Mouse (Mus musculus) spleen, postnatal 4 days (tissue): Measurements from ENCODE around the gene Cep44.
A peak's percentile ranks its signal among the peaks of the same experiment; 100 is the strongest.

Experiments used
- DNase-seq, 2 experiments: peaks; one replicate each; pipeline ENCODE4 v3.0.0; 2022; ENCODE audit warnings: low spot score in 2 of 2

The Cep44 gene

GRCm38 (mm10) chr8:56550558-56551360 lies at the start of gene Cep44, which contains the start of gene Fbxo8:
Gene Cep44 (minus strand): TSS chr8:56551047.
Gene Fbxo8 (plus strand): TSS chr8:56551090.
- peak; percentile 77 to 87 for DNase-seq

GRCm38 (mm10) chr8:56591502-56591901 lies 40.7 kb upstream of the Cep44 start:
- no peak for DNase-seq

GRCm38 (mm10) chr8:56591084-56591483 lies 40.2 kb upstream of the Cep44 start:
- DNase-seq, result no peak

GRCm38 (mm10) chr8:56589004-56589403 lies 38.2 kb upstream of the Cep44 start:
- no peak for DNase-seq

- no peak for DNase-seq
Measured at GRCm38 (mm10) chr8:56582841-56583240, 32.0 kb upstream of the Cep44 start.

GRCm38 (mm10) chr8:56580918-56581317 lies 30.1 kb upstream of the Cep44 start:
- peak in 1 of 2 experiments; percentile 74 for DNase-seq

- no peak for DNase-seq
Measured at GRCm38 (mm10) chr8:56566856-56567255, 16.0 kb upstream of the Cep44 start.

GRCm38 (mm10) chr8:56564399-56565047 lies 13.7 kb upstream of the Cep44 start:
- DNase-seq, result no peak

GRCm38 (mm10) chr8:56552551-56553103 lies 1.8 kb upstream of the Cep44 start:
- no peak for DNase-seq

GRCm38 (mm10) chr8:56552045-56552444 lies 1.2 kb upstream of the Cep44 start:
- DNase-seq, result no peak

- DNase-seq, result peak; percentile 85 to 88
Measured at GRCm38 (mm10) chr8:56551361-56551852, 560 bp upstream of the Cep44 start.

- no peak for DNase-seq
Measured at GRCm38 (mm10) chr8:56547866-56548265, 3.0 kb downstream of the Cep44 start.

- no peak for DNase-seq
Measured at GRCm38 (mm10) chr8:56540706-56541105, 10.1 kb downstream of the Cep44 start.

GRCm38 (mm10) chr8:56530359-56530758 lies 20.5 kb downstream of the Cep44 start:
- DNase-seq, result peak; percentile 37 to 83

GRCm38 (mm10) chr8:56528869-56529268 lies 22.0 kb downstream of the Cep44 start:
- DNase-seq, result no peak

- no peak for DNase-seq
Measured at GRCm38 (mm10) chr8:56521051-56521450, 29.8 kb downstream of the Cep44 start.

GRCm38 (mm10) chr8:56520249-56520648 lies 30.6 kb downstream of the Cep44 start:
- no peak for DNase-seq

GRCm38 (mm10) chr8:56518848-56519247 lies 32.0 kb downstream of the Cep44 start:
- no peak for DNase-seq

- no peak for DNase-seq
Measured at GRCm38 (mm10) chr8:56508952-56509479, 41.8 kb downstream of the Cep44 start.

- DNase-seq, result no peak
Measured at GRCm38 (mm10) chr8:56508318-56508951, 42.4 kb downstream of the Cep44 start.

GRCm38 (mm10) chr8:56501911-56502310 lies 48.9 kb downstream of the Cep44 start:
- no peak for DNase-seq

- no peak for DNase-seq
Measured at GRCm38 (mm10) chr8:56489496-56489895, 61.4 kb downstream of the Cep44 start.
